Mouse (Mus musculus): ENCODE results near the gene Gast.

The Gast gene

GRCm38 (mm10) chr11:100362209-100362978, 28.2 kb downstream of the Gast start:
- peak; percentile 55 for DNase-seq (ENCODE audit: low spot score)

GRCm38 (mm10) chr11:100362979-100363562, 28.9 kb downstream of the Gast start:
- DNase-seq (ENCODE audit: low spot score) = peak; percentile 32

GRCm38 (mm10) chr11:100369145-100369544, 34.9 kb downstream of the Gast start:
- no peak for DNase-seq (ENCODE audit: low spot score)

GRCm38 (mm10) chr11:100369822-100370221, 35.6 kb downstream of the Gast start:
- no peak for DNase-seq (ENCODE audit: low spot score)

- DNase-seq (ENCODE audit: low spot score) = no peak
Observed at GRCm38 (mm10) chr11:100371981-100372558, 37.9 kb downstream of the Gast start.

- no peak for DNase-seq (ENCODE audit: low spot score)
Observed at GRCm38 (mm10) chr11:100375127-100375526, 40.9 kb downstream of the Gast start.

GRCm38 (mm10) chr11:100376005-100376404, 41.8 kb downstream of the Gast start:
- no peak for DNase-seq (ENCODE audit: low spot score)

GRCm38 (mm10) chr11:100376746-100377389, 42.7 kb downstream of the Gast start:
- no peak for DNase-seq (ENCODE audit: low spot score)

GRCm38 (mm10) chr11:100377989-100378388, 43.8 kb downstream of the Gast start:
- no peak for DNase-seq (ENCODE audit: low spot score)

GRCm38 (mm10) chr11:100378446-100378845, 44.2 kb downstream of the Gast start:
- DNase-seq (ENCODE audit: low spot score) = no peak

- DNase-seq (ENCODE audit: low spot score) = no peak
Observed at GRCm38 (mm10) chr11:100379311-100379710, 45.1 kb downstream of the Gast start.

GRCm38 (mm10) chr11:100382682-100383081, 48.5 kb downstream of the Gast start:
- DNase-seq (ENCODE audit: low spot score) = no peak

- DNase-seq (ENCODE audit: low spot score) = no peak
Observed at GRCm38 (mm10) chr11:100385016-100385415, 50.8 kb downstream of the Gast start.

- no peak for DNase-seq (ENCODE audit: low spot score)
Observed at GRCm38 (mm10) chr11:100386586-100386985, 52.4 kb downstream of the Gast start.

Measured in yolk sac, embryonic 10.5 days (tissue).